Mouse (Mus musculus): ENCODE measurements around the gene Rpl9.

Gene Rpl9

DNA sequence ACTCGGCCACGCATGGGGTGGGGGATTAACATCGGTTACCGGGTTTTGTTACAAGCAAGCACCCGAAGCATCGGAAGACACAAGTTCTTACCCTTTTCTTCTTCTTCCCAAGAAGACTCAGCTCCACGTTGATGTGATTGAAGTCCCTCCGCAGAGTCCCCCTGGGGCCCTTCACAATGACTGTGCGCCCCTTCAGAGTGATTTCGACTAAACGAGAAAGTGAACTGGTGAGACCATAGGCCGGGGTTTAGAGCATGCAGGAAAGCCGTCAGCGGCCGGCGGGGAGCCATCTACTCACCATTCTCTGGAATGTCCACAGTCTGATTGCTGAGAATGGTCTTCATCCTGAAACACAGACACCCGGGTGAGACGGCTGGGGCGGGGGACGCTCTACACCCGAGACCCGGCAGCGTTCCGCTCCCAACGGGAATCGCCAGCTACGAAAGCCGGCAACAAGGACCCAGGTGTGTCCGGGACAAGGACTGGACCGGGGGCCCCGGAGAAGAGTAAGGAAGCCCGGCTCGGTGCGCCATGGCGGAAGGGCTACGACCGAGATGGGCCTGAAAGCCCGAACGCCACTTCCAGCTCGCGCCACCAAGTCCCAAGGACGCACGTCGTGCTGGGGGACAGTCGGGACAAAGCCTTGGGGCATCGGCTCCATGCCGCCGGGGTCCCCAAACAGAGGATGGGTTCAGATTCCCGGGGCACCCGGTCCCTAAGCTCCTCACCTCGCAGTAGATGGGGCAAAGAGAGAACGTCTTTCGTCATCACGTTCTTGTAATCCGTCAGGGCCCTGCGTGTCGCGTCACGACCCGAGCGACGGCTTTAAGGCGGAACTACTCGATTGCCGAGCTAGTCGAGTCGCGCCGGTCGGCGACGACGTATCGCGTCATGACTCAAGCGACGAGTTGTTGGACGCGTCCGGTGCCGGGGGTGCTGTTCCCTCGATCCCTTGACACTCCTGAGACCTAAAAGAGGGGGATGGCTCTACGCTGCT is at the start of gene Rpl9, which contains the start of gene Lias:
Gene Rpl9, minus strand, starts transcription at position 797 of the 997 bp plus-strand sequence.
Gene Lias, plus strand, starts transcription at position 850 of the 997 bp plus-strand sequence.
- peak; percentile 96 for DNase-seq (ENCODE audit: low spot score)

GRCm38 (mm10) chr5:65438041-65438440 is 46.8 kb upstream of the Rpl9 start:
- no peak for DNase-seq (ENCODE audit: low spot score)

DNA sequence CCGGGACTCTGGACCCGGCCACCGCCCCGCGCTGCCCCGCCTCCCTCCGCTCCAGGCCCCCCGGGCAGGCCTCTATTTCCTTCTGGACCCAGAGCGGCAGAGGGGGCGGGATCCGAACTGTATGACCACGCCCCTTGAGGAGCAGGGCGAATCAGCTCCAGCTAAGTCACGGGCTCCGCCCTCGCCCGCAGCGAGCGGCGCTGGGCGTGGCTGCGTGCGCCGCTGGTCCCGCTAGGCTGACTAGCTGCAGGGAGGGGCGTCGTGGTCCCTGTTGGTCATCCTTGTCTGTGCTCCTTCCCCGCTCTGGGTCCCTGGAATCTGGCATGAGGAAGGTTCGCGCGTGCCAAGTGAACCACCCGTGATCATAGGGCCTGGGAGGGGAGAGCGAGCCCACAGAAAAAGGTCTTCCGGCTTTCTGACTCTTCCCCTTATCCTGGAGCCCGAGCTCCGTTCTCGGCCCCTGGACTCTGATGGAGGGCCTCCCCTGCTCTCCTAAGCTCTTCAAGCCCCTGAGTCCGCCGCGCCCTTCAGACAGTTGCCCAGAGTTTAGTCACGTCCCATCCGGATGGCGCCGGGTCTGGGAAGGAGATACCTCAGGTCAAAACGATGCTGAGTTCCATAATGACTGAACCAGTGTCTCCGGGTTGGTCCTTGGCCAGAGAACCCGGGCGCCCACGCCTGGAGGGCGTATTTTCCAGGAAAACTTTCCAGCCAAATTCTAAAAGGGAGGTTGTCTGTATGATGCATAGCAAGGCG is 44.7 kb upstream of the Rpl9 start, which contains the start of gene Ugdh:
Gene Ugdh, minus strand, starts transcription at position 144 of the 756 bp plus-strand sequence.
- DNase-seq (ENCODE audit: low spot score), result peak; percentile 95

DNA sequence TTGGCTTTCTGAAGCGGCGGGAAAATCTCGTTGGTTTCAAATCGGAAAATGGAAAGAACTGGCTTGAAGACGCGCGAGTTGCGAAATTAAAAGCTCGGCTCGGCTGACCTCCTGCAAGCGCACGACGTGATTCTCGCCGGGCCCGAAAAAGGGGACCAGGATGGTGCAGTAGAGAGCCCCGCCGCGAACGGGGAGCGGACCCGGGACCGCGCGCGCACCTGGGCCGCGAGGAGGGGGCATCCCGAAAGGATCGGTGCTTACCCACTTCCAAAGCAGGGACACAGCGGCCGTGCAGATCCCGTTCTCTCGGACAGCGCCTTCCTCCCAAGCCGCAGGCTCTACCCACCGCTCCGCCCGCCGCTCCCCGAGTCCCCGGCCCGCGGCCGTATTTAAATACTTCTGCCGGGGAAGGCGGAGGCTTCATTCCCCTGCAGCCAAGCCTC is 44.1 kb upstream of the Rpl9 start:
- peak; percentile 67 for DNase-seq (ENCODE audit: low spot score)

GRCm38 (mm10) chr5:65434471-65435362 is 43.5 kb upstream of the Rpl9 start:
- peak; percentile 35 for DNase-seq (ENCODE audit: low spot score)

GRCm38 (mm10) chr5:65429441-65429840 is 38.2 kb upstream of the Rpl9 start:
- DNase-seq (ENCODE audit: low spot score), result no peak

- DNase-seq (ENCODE audit: low spot score), result no peak
Measured at GRCm38 (mm10) chr5:65428321-65428720, 37.1 kb upstream of the Rpl9 start.

DNA sequence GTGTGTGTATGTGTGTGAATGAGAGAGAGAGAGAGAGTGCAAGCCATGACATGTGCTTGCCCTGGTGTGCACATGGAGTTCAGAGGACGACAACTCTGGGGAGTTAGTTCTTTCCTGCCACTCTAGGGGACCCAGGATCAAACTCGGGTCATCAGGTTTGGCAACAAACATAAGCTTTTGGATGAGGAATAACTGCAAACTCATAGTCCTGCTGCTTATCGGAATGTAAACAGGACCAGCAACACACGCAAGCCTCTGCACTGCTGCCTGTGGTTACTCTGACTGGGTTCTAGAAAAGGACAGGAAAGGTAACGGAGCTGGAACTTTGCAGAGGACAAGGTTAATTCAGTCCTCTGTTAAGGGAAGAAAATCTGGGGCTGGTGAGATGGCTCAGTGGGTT is 34.0 kb upstream of the Rpl9 start:
- DNase-seq (ENCODE audit: low spot score), result no peak

GRCm38 (mm10) chr5:65424215-65424614 is 33.0 kb upstream of the Rpl9 start:
- no peak for DNase-seq (ENCODE audit: low spot score)

- no peak for DNase-seq (ENCODE audit: low spot score)
Measured at GRCm38 (mm10) chr5:65422803-65423202, 31.6 kb upstream of the Rpl9 start.

DNA sequence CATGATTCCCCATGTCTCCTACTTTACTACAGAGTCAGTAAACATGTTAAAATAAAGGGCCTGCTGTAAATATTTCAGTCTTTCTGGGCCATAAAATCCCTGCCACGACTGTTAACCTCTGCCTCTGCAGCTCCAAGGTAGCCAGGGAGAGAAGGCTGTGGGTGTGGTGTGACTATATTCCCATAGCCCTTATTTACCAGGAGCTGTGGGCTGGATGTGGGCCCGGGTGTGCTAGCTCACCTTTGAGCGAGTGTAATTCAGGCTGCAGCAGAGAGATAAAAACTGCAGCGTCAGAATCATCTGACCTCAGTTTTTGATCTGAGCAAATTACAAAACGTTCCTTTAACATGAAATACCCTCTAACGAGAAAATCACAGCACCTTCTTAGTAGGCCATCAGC is 29.6 kb upstream of the Rpl9 start:
- DNase-seq (ENCODE audit: low spot score), result no peak

DNA sequence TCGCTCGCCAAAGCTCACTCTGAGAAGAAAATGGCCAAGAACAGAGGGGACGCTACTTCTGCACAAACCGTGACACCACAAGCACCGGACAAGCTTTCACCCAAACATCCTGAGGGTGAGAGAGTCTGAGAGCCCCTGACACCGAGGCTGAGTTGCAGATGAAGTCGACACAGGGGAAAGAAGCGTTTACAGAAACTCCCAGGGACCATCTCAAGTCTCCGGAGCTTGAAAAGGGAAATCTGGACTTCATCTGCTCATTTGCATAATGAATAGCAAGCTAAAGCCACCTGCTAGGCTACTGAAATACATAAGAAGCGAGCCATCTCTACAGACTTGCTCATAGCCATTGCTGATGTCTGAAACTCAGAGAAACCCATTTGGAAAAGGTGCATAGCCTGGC is 27.9 kb upstream of the Rpl9 start:
- no peak for DNase-seq (ENCODE audit: low spot score)

GRCm38 (mm10) chr5:65415653-65416458 is 24.6 kb upstream of the Rpl9 start:
- DNase-seq (ENCODE audit: low spot score), result peak; percentile 65

- DNase-seq (ENCODE audit: low spot score), result no peak
Measured at GRCm38 (mm10) chr5:65407989-65408388, 16.7 kb upstream of the Rpl9 start.

- peak; percentile 79 for DNase-seq (ENCODE audit: low spot score)
Measured at GRCm38 (mm10) chr5:65401251-65401994, 10.2 kb upstream of the Rpl9 start.

GRCm38 (mm10) chr5:65394425-65394824 is 3.2 kb upstream of the Rpl9 start:
- no peak for DNase-seq (ENCODE audit: low spot score)

DNA sequence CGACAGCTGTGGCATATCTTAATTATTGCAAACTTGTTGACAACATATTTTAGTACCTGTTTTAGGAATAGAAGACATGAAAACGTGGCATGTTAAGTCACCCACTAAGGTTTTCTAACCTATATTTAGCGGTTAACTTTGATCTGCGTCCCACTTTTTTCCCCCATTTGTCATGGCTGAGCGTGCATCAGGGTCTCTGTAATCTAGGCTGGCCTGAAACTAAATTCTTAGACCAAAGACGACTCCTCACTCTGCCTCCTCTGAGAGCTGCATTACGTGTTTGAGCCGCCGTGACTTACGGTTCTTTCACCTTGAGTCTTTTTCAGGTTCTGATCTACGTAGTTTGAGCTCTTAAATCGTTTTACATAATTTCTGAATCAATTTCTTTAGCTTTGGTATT is 509 bp upstream of the Rpl9 start:
- peak; percentile 72 for DNase-seq (ENCODE audit: low spot score)

- no peak for DNase-seq (ENCODE audit: low spot score)
Measured at GRCm38 (mm10) chr5:65387008-65387867, 4.0 kb downstream of the Rpl9 start.

- no peak for DNase-seq (ENCODE audit: low spot score)
Measured at GRCm38 (mm10) chr5:65385704-65386103, 5.5 kb downstream of the Rpl9 start.
